Mouse (Mus musculus): Measurements from ENCODE around the gene Nobox.

The Nobox gene

GRCm38 (mm10) chr6:43274123-43274522, 35.2 kb downstream of the Nobox start:
- DNase-seq (ENCODE audit: low spot score): no peak

- DNase-seq (ENCODE audit: low spot score): no peak
Observed at GRCm38 (mm10) chr6:43272597-43272996, 36.8 kb downstream of the Nobox start.

GRCm38 (mm10) chr6:43266356-43266755, 43.0 kb downstream of the Nobox start:
- no peak for DNase-seq (ENCODE audit: low spot score)

GRCm38 (mm10) chr6:43265363-43266041, 43.9 kb downstream of the Nobox start, which contains the start of gene Arhgef5:
Arhgef5 (plus strand) TSS chr6:43265582.
- DNase-seq (ENCODE audit: low spot score): no peak

- no peak for DNase-seq (ENCODE audit: low spot score)
Observed at GRCm38 (mm10) chr6:43260756-43261155, 48.6 kb downstream of the Nobox start.

- no peak for DNase-seq (ENCODE audit: low spot score)
Observed at GRCm38 (mm10) chr6:43254193-43254926, 55.0 kb downstream of the Nobox start.

Data from left cerebral cortex, adult 11 months (tissue).